In genomic region chr10:83301687-83302086, GRCm38 (mm10) we compare ENCODE assay signal across 13 mouse cellular contexts. TPM values are rescaled to one million over a fixed set of nuclear protein-coding genes. Genes with fewer than 3 reads are reported as not detected.
DNase-seq lines count a peak whose midpoint lies in the region; TF ChIP-seq lines count a peak whose summit lies in the region.
"Had no signal": no experiment of that assay in that cellular context is flagged by ENCODE, and none has a peak within 500 bp of the region (broad histone marks: within the 10 kb centered on the region; RNA-seq: fewer than 3 reads in every experiment).

No protein-coding gene starts in this region.

- no peaks in the 10 kb centered on the region for H3K27me3 ChIP-seq in heart, adult 2 months (ENCODE audit: control insufficient read depth, insufficient read depth, low read length)
- H3K27me3 ChIP-seq: embryonic facial prominence, embryonic 12.5 days; intestine, embryonic 15.5 days; midbrain, embryonic 13.5 days had no signal

- TF ChIP-seq POLR2A in heart, adult 2 months (IDR thresholded peaks at IDR 0.05; ENCODE audit: insufficient read depth, low read depth, low read length): no peak

- H3K4me3 ChIP-seq in heart, adult 2 months: no peak overlapping the region
- H3K4me3 ChIP-seq: embryonic facial prominence, embryonic 12.5 days; intestine, embryonic 15.5 days; limb, embryonic 13.5 days; midbrain, embryonic 13.5 days had no signal

- H3K27ac ChIP-seq in heart, adult 2 months: no peak overlapping the region
- H3K27ac ChIP-seq: embryonic facial prominence, embryonic 12.5 days; intestine, embryonic 15.5 days; limb, embryonic 13.5 days; midbrain, embryonic 13.5 days had no signal

- no peak overlapping the region for H3K9ac ChIP-seq in heart, adult 2 months (ENCODE audit: low read depth, low read length)
- H3K9ac ChIP-seq: embryonic facial prominence, embryonic 12.5 days; intestine, embryonic 15.5 days; limb, embryonic 13.5 days; midbrain, embryonic 13.5 days had no signal

- peaks cover 2% of the 10 kb centered on the region for H3K4me1 ChIP-seq in heart, adult 2 months (ENCODE audit: control insufficient read depth, insufficient read depth, low read length)
- H3K4me1 ChIP-seq: embryonic facial prominence, embryonic 12.5 days; intestine, embryonic 15.5 days; midbrain, embryonic 13.5 days had no signal

- no peaks in the 10 kb centered on the region for H3K36me3 ChIP-seq in heart, adult 2 months (ENCODE audit: control insufficient read depth, insufficient read depth, low read length)
- H3K36me3 ChIP-seq: embryonic facial prominence, embryonic 12.5 days; intestine, embryonic 15.5 days; limb, embryonic 13.5 days; midbrain, embryonic 13.5 days had no signal

- H3K79me2 ChIP-seq in heart, adult 2 months (replicated peaks; ENCODE audit: control insufficient read depth, insufficient read depth, low read length): no peaks in the 10 kb centered on the region

- WGBS in heart, adult 2 months: 53% methylated on average over 4 of the region's 4 CpGs

- intact Hi-C loops in heart, adult 2 months (cut with DNase I): no loop called here

- peak; percentile 21 to 49 for DNase-seq in heart, adult 2 months
- no peak for DNase-seq in heart, postnatal 4 days
- DNase-seq in 3134 (ENCODE audit: extremely low read depth, insufficient read length, low spot score): peak; percentile 28
- peak; percentile 81 for DNase-seq in adipocyte (ENCODE audit: low spot score)
- DNase-seq in kidney, postnatal 36 days: peak; percentile 77
- DNase-seq in frontal cortex, postnatal 25 days (ENCODE audit: low spot score in 2 of 2): no peak
- no peak for DNase-seq in cerebellum, postnatal 25 days
- no peak for DNase-seq in MN1 (ENCODE audit: low spot score)
- DNase-seq: gastrocnemius, postnatal 10 days had no signal

- no peak for TF ChIP-seq CTCF in heart, adult 2 months (IDR thresholded peaks at IDR 0.05)

- TF ChIP-seq EP300 in heart, adult 2 months (IDR thresholded peaks at IDR 0.05; ENCODE audit: insufficient read depth, low read depth, low read length): no peak

RNA-seq across cellular contexts. Expression of gene Slc41a2, which starts 36.0 kb away (rescaled TPM):
- total RNA-seq in heart, adult 2 months (2021): 1 to 10 TPM; 1.5 to 2.4 TPM
- polyA plus RNA-seq in heart, adult 2 months (2012; rRNA removed): 0.92 and 1.3 TPM in 2 replicates
- 1 to 10 TPM; 1.7 to 2.3 TPM for total RNA-seq in heart, postnatal 4 days (2021)

RNA-seq across cellular contexts. Expression of gene D10Wsu102e, which starts 58.3 kb away (rescaled TPM):
- under 1 TPM; 0.45 to 0.57 TPM for total RNA-seq in heart, adult 2 months (2021)
- polyA plus RNA-seq in heart, adult 2 months (2012; rRNA removed): 0.14 and 0.26 TPM in 2 replicates
- 1 to 10 TPM; 1.1 TPM for total RNA-seq in heart, postnatal 4 days (2021)

Comparison
In these comparisons a context has a peak if more than half of its experiments do, and no peak if none do; other contexts are left out.
1. DNase-seq: peak in heart, adult 2 months (2 of 2), 3134 (single experiment), adipocyte (single experiment) and kidney, postnatal 36 days (2 of 2); none in heart, postnatal 4 days (single experiment), frontal cortex, postnatal 25 days (0 of 2), cerebellum, postnatal 25 days (0 of 2) and MN1 (single experiment).